Mouse (Mus musculus) heart, postnatal 10 days (tissue): ENCODE measurements around the gene 2010315B03Rik. TPM values are rescaled to one million over a fixed set of nuclear protein-coding genes. Genes with fewer than 3 reads are reported as not detected.
A peak's percentile ranks its signal among the peaks of the same experiment; 100 is the strongest.
"Not testable (repeated sequence)": the region's sequence is repeated elsewhere in the genome, so short reads cannot be mapped to it uniquely, and the experiment has no call there.

Experiments used
- DNase-seq, 2 experiments: peaks; one replicate each; pipeline ENCODE4 v3.0.0; 2021
- intact Hi-C: fragments of 180-260 bp; cut with DNase I; formaldehyde crosslinking; loops from one replicate; pipeline ENCODE4 v1.15.1; 2025
- total RNA-seq, 2 experiments: library from RNA; stranded (reverse); gene quantifications; 2 replicates each; pipeline ENCODE4 v1.2.3; 2021

The 2010315B03Rik gene
- 10 to 100 TPM; 10.8 to 14.8 TPM for total RNA-seq

DNA sequence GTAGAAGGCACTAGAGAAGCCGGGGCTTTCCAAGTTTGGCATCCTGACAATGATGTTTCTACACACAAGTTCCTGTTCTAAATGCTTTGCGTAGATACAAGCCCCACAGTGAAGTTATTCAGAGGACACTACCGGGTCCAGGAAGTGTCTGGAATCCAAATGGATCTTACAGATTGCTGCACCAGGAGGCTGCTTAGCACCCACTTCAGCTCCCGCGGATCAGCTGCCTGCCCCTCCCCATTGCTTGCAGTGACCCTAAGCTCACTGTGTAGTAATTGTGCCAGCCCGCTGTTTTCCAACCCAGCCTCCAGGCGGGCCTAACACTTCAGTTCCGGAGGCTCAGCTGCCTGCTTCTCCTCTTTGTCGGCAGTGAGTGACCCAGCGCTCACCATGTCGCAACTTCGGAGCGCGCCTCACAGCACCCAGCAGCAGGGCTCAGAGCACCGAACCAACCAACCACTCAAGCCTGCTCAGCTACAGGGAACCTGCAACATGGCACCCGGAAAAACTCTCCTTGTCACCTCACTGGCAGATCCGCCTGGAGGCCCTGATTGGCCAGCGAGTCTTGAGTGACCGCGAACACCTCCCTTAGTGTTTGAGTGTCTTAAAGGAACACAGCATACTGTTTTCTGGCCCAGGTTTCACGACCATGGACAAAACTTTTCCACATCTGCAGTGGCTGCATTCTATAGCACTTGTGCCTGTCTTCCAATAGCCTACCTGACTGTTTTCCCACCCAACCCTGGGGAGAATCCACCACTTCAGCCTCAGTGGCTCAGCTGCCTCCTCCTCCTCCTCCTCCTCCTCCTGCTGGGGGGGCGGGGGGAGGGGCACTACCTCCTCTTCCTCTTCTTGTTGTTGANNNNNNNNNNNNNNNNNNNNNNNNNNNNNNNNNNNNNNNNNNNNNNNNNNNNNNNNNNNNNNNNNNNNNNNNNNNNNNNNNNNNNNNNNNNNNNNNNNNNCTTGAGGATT lies at the start of gene 2010315B03Rik:
2010315B03Rik (minus strand) TSS at position 526 of the 972 bp plus-strand sequence.
- DNase-seq, result peak; percentile 92 to 93
- intact Hi-C loops, result loop anchor here (2.0 kb wide), 1 partner anchor 54 kb away; no protein-coding TSS in a partner anchor

DNA sequence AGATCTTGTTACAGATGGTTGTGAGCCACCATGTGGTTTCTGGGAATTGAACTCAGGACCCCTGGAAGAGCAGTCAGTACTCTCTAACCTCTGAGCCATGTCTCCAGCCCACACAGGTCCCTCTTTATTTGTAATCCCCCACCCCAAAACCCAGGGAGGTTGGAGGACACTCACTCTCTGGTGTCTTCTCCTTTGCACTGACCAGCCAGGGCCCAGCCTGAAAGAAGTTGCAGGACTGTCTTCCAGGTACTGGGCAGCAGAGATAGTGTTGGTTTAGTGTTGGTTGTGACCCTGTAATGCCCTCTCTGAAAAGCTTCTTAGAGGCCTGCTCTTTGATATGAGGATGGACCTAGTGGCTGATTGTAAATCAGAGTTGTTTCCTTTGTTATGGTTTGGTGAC lies 994 bp downstream of the 2010315B03Rik start:
- peak in 1 of 2 experiments; percentile 11 for DNase-seq
- intact Hi-C loops, result no loop called here

DNA sequence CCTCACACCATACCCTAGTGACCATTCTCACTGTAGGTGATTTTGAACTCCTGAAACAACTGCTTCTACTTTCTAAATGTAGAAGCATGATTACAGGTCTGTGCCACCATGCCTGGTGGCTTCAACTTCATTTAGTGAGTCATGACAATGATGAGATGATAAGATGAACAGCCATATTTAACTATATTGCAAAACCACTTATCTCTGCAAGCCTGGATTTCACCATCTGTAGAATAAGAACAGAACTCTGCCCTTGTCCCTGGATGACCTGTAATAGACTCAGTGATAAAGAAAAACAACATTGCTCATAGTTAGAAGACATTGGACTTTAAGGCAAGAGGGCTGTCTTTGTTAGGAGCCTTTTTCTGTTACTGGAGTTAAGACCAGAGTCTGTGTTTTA lies 24.2 kb downstream of the 2010315B03Rik start:
- intact Hi-C loops, result no loop called here
- no peak for DNase-seq

DNA sequence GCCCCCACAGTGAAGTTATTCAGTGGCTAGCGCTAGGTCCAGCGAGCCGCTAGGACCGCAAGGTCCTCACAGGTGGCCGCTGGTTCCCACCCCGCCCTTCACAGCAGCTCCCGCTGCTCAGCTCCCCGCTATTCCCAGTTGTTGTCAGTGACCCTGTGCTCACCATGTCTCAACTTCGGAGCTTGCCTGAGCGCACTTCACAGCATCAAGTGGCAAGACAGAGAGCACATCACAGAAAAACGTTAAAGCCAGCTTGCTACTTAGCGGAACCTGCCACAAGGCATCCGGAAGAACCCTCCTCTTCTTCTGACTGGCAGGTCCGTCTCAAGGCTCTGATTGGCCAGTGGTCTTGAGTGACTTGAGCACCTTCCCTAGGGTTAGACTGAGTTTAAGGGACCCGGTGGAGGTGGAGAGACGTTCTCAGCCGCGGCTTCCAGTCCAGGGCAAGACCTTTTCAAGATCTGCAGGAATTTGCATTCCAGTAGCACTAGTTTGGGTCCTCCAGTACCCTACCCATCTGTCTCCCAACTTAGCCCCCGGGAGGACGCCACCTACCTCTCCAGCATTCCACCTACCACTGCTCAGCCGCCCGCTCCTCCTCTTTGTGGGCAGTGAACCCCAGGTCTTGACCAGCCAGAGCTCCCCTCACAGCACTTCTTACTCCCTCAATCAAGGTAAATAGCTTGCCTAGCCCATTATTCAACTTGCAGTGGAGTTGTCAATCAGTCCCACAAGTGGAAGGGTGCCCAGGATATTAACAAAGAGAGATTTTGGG lies 30.4 kb downstream of the 2010315B03Rik start:
- DNase-seq, result peak; percentile 93 to 94
- intact Hi-C loops, result loop anchor here (1.0 kb wide), 1 partner anchor 147 kb away; no protein-coding TSS in a partner anchor

DNA sequence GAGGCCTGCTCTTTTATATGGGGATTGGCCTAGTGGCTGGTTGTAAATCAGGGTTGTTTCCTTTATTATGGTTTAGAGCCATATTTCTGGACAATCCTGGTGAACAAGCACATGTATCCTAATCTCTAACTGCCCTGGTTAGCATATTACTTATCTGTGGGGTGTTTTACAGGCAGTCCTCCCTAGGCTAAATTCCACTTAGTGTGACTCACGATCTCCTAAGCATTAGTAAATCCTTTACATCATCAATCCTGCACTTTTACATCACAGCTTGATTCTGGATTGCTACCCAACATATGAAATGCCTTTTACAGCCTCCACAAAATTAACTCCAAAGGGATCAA lies 31.1 kb downstream of the 2010315B03Rik start:
- intact Hi-C loops, result no loop called here
- DNase-seq, result no peak

DNA sequence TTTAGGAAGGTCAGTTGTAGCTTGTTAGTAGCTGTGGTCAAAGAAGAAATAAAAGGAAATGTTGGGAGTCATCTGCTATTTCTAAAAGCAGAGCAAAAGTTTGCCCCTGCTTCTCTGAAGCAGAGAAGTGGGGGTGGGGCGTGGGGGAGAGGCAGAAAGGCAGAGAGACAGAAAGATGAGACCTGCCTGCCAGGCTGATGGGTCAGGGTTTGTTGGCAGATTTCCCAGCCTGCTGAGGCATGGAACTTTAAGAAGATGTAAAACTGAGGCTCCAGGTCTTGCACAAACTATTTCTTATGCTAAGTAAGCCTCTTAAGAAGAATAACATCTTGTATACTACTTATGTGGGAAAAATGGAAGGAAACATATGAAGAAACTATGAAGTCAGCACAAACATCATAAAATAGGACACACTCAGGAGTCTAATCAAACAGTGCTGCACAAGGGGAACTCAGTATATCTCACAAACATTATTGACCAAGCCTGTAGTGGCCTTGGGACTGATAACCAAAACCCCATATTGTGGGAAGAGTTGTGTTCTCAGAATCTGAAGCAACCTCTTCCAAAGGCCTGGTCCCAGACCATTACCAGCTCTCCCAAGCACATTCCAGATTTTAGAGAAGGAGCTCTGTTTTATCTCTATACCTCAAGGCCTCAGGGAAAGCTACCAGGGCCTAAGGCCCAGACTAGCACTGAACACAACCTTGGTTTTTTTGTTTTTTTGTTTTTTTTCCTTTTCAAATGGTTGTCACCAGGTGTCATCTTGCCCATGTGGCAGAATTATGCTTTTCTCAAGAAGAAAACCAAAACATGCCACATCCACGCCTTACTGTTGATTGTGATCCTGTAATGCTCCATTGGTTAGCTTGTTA lies 31.7 kb downstream of the 2010315B03Rik start:
- intact Hi-C loops, result no loop called here
- no peak for DNase-seq

DNA sequence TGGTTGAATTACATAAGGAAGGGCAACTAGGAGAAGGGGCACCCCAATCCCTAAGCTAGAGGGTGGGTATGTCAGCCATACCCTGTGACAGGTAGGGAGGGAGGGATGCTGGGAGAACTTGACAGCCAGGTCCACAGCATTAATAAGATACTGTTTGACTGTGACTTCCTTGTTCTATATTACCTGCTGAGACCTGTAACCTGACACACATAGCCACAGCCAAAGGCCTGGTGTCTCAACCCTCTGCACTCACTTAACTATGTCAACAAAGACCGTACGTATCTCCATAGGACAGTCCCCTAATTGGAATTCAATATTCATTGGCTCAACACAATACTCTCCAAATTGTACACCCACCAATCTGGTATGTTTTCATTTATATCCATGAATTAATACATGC lies 33.2 kb downstream of the 2010315B03Rik start:
- intact Hi-C loops, result no loop called here
- no peak for DNase-seq

DNA sequence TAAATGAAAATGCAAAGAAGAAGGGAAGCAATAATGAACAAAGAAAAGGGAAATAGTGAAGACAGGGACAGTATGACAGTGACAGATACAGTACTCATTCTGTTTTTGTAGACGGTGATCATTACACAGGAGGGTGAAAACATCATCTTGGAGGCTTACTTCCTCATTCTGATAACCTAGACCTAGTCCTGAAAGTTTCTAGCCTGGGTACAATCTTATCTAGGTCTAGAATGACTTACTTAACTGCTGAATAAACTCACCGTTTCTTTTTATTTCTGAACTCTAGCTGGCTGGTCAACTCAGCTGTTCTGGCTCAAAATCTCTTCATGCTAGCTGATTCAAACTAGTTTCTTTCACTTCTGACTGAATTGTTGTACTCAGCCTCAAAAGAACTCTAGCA lies 37.4 kb downstream of the 2010315B03Rik start:
- intact Hi-C loops, result no loop called here
- DNase-seq, result no peak

DNA sequence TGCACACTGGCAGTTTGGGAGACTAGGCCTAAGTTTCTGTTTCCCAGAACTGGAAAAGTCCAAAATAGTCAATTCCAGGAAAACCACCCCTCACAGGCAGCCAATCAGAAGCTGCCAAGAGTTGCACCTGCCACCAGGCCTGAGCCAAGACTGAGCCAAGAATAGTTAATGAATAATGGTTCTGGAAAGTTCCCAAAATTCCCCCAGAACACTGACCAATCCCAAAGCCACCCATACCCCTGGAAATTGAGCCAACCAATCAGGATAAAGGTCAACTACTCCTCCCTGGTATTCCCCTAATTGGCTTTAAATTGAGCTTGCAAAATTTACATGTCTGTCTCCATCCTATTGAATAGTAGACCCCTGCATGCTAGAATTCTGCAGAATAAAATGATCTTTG lies 39.3 kb downstream of the 2010315B03Rik start:
- intact Hi-C loops, result loop anchor here (5.0 kb wide), 1 partner anchor 54 kb away; no protein-coding TSS in a partner anchor
- DNase-seq, result peak; percentile 24 to 29

DNA sequence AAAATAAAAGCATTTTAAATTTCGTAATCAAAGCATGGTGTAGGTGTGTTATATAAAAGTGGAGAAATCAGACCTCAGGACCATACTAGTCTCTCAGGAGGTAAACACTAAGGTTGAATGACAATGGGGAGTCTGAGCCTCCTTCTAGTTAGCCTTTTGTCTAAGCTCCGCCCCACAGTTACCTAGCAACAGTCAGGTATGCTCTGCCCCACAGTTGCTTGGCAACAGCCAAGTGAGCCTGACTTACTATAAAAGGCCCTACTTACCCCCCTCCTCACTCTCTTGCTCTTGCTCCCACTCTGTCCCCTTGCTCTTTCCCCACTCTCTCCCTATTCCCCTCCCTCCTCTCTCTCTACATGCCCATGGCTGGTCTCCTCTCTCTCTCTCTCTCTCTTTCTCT lies 44.6 kb downstream of the 2010315B03Rik start:
- intact Hi-C loops, result no loop called here
- no peak for DNase-seq

DNA sequence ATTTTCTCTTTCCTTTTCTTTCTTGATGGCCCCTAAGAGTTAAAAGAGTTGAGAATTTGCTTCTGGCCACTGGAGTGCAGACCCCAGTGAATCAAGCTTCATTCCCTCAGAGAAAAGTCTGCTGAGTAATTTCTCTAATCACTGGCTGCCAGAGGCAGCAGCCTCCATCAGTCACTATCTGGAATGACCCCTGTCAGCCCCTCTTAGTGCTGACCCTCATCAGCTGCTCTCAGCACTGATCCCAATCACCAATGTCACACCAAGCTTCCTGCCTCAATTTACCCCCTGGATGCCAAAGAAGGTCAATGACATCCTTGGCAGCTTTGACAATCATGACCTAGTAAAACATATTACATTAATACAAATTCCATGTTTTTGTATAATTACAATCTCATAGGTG lies 45.0 kb downstream of the 2010315B03Rik start:
- no peak for DNase-seq
- intact Hi-C loops, result no loop called here

DNA sequence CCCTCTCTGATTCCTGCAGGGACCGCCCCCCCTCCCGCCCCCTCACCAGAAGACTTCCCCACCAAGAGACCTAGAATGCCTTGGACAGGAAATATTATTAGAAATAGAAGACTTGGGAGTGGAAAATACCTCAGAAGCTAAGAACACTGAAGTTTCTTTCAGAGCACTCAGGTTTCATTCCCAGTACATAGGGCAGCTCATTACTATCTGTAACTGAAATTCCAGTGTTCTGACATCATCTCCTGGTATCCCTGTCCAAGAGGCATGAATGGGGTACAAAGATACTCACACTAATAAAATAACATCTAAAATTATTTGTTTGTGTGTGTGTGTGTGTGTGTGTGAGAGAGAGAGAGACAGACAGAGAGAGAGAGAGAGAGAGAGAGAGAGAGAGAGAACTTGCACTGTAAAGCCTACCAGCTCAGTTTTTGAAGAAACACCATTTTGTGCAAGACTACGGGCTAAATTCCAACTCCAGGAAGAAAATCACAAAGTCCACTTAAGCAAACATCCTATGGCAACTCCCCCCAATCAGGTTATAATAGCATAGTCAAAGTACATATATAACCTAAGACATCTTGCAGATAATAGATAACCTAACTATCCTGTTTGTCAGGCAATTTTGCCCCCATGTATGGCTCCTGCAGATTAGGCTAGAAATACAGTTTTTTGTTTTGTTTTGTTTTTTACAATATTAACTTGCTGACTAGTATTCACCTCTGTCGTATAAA lies 49.3 kb downstream of the 2010315B03Rik start:
- intact Hi-C loops, result no loop called here
- no peak for DNase-seq

DNA sequence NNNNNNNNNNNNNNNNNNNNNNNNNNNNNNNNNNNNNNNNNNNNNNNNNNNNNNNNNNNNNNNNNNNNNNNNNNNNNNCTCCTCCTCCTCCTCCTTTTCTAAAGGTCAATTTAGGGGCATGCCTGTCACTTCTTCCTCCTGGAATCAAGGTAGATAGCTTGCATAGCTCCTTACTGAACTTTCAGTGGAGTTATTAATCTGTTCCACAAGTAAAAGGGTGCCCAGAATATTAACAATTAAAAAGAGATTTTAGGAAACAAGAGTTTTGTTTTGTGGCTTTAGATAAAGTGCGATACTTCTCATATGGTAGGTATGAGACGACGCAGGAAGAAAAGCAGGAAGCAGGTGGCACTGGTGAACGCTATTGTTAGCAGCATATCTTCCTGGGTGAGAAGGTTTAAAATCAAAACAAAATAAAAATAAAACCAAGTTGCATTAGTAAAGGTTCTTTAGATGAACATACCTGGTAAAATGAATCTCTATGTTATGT lies 54.4 kb downstream of the 2010315B03Rik start:
- intact Hi-C loops, result loop anchor here (2.0 kb wide), 1 partner anchor 55 kb away; the partner anchor contains the start of gene 2010315B03Rik
- DNase-seq, result no peak

DNA sequence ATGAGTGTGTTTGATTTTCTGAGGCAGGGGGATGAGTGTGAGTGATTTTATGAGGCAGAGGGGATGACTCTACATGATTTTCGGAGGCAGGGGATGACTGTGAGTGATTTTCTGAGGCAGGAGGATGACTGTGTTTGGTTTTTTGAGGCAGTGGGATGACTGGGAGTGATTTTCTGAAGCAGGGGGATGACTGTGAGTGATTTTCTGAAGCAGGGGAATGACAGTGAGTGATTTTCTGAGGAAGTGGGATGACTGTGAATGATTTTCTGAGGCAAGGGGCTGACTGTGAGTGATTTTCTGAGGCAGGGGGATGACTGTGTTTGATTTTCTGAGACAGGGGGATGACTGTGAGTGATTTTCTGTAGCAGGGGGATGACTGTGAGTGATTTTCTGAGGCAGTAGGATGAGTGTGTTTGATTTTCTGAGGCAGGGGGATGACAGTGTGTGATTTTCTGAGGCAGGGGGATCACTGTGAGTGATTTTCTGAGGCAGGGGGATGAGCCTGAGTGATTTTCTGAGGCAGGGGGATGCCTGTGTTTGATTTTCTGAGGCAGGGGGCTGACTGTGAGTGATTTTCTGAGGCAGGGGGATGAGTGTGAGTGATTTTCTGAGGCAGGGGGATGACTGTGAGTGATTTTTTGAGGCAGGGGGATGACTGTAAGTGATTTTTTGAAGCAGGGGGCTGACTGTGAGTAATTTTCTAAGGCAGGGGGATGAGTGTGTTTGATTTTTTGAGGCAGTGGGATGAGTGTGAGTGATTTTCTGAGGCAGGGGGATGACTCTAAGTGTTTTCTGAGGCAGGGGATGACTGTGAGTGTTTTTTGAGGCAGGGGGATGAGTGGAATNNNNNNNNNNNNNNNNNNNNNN lies 55.1 kb downstream of the 2010315B03Rik start:
- intact Hi-C loops, result loop anchor here (2.0 kb wide), 1 partner anchor 55 kb away; the partner anchor contains the start of gene 2010315B03Rik
- no peak for DNase-seq

DNA sequence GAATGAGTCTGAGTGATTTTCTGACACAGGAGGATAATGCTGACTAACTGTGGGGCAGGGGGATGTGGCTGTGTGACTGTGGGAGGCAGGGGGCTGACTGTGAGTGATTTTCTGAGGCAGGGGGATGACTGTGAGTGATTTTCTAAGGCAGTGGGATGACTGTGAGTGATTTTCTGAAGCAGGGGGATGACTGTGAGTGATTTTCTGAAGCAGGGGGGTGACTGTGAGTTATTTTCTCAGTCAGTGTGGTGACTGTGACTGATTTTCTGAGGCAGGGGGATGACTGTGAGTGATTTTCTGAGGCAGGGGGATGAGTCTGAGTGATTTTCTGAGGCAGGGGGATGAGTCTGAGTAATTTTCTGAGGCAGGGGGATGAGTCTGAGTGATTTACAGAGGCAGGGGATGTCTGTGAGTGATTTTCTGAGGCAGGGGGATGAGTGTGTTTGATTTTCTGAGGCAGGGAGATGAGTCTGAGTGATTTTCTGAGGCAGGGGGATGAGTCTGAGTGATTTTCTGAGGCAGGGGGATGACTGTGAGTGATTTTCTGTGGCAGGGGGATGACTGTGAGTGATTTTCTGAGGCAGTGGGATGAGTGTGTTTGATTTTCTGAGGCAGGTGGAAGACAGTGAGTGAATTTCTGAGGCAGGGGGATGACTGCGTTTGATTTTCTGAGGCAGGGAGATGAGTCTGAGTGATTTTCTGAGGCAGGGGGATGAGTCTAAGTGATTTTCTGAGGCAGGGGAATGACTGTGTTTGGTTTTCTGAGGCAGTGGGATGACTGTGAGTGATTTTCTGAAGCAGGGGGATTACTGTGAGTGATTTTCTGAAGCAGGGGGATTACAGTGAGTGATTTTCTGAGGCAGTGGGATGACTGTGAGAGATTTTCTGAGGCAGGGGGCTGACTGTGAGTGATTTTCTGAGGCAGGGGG lies 56.0 kb downstream of the 2010315B03Rik start:
- DNase-seq, intact Hi-C loops: not testable (repeated sequence)

DNA sequence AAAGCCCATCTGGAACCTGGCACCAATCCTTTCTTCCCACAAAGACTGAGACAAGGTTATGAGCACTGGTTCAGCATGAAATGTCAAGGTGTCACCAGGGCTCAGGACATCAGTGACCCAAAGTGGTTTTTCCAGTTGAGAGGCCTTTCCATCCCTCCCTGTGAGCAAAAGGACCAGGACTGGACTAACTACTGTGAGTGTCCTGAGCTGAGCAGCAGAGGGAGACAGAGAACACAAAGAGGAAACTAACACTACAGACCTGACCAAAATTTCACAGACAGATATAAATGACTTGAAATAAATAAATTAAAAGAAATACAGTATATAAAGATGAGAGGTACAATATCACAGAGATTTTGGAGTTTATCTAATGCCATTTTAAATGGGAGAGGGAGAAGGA lies 61.1 kb downstream of the 2010315B03Rik start:
- DNase-seq, result no peak
- intact Hi-C loops, result no loop called here
